Mouse (Mus musculus) G1E (cell line): ENCODE results near the gene Btla.

Experiments used
- CTCF ChIP-seq: IDR thresholded peaks from 2 replicates; pipeline ENCODE4 v1.5.1; 2012; ENCODE audit warnings: low read depth, low read length, inconsistent platforms, mixed read lengths
- GATA1 ChIP-seq: IDR thresholded peaks from 2 replicates; pipeline ENCODE4 v1.6.1; 2012; ENCODE audit warnings: borderline replicate concordance, low read length, inconsistent platforms, mixed read lengths
- GATA2 ChIP-seq: IDR thresholded peaks from 2 replicates; pipeline ENCODE4 v1.6.1; 2012; ENCODE audit warnings: low read depth, low read length, inconsistent platforms, borderline replicate concordance
- POLR2AphosphoS5 ChIP-seq: IDR thresholded peaks from 2 replicates; pipeline ENCODE4 v1.6.1; 2012; ENCODE audit warnings: low read depth, low read length, inconsistent platforms; ENCODE audit not compliant: insufficient replicate concordance
- TAL1 ChIP-seq: conservative IDR thresholded peaks from 2 replicates; pipeline ENCODE4 v1.6.1; 2012; ENCODE audit warnings: low read depth, low read length, inconsistent platforms, mixed read lengths

DNA sequence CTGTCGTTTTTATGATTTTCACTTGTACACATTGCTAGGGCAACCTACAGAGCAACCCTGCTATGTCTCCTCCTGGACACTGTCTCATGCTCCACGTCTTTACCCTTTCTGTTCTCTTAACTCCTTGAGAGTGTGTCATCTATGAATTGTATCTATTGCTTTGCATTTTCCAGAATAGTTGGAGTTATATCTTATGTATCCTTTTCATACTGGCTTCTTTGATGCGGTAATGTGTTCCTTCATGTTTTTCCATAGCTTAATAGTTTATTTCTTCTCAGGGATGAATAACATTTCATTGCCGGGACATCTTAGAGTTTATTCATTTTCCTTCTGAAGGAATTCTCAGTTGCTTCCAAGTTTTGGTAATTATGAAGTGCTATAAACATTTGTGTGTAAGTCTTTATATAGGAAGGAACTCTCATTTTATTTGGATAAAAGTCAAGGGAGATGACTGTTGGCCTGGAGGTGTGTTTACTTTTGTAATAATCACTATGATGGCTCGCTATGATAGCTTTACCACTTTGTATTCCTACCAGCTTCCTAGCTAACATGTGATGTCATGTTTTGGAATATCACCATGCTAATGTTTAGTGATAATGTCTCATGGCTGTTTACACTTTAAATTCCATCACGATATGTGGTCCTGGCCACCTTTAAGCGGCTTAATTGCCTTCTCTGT lies 31.2 kb downstream of the Btla start:
- TF ChIP-seq CTCF (no peak), GATA1 (no peak), POLR2AphosphoS5 (no peak), TAL1 (no peak), GATA2 (no peak)
